Mouse (Mus musculus) hindbrain, embryonic 16.5 days (tissue): Measurements from ENCODE around the gene Pip5k1c. TPM values are rescaled to one million over a fixed set of nuclear protein-coding genes. Genes with fewer than 3 reads are reported as not detected.

Source experiments
- ATAC-seq: fragments of 200-750 bp; cut with Nextera tagmentation; 2 replicates; pipeline ENCODE4 v1.8.0; 2017; ENCODE audit warnings: moderate TSS enrichment, moderate library complexity
- H3K27ac ChIP-seq: fragments of 300-500 bp; sonication (generic); 2 replicates; pipeline ENCODE4 v1.5.1; 2014; ENCODE audit warnings: low read depth, mild to moderate bottlenecking, control low read depth, low read length, moderate library complexity
- H3K27me3 ChIP-seq: fragments of 300-500 bp; sonication (generic); replicated peaks from 2 replicates; pipeline ENCODE4 v1.6.1; 2014; ENCODE audit warnings: low read length; ENCODE audit not compliant: control insufficient read depth, insufficient read depth
- H3K36me3 ChIP-seq: fragments of 300-500 bp; sonication (generic); 2 replicates; pipeline ENCODE4 v1.6.1; 2014; ENCODE audit warnings: mild to moderate bottlenecking, low read length, moderate library complexity, mixed read lengths; ENCODE audit not compliant: control insufficient read depth, insufficient read depth
- H3K4me1 ChIP-seq: fragments of 300-500 bp; sonication (generic); 2 replicates; pipeline ENCODE4 v1.6.1; 2014; ENCODE audit warnings: low read depth, low read length; ENCODE audit not compliant: control insufficient read depth, insufficient read depth
- H3K4me2 ChIP-seq: fragments of 300-500 bp; sonication (generic); 2 replicates; pipeline ENCODE4 v1.6.1; 2014; ENCODE audit warnings: mild to moderate bottlenecking, low read length, control low read depth, moderate library complexity
- H3K4me3 ChIP-seq: fragments of 300-500 bp; sonication (generic); 2 replicates; pipeline ENCODE4 v1.5.1; 2014; ENCODE audit warnings: mild to moderate bottlenecking, low read length, control low read depth, moderate library complexity
- H3K9ac ChIP-seq: fragments of 300-500 bp; sonication (generic); 2 replicates; pipeline ENCODE4 v1.6.1; 2014; ENCODE audit warnings: low read depth, mild to moderate bottlenecking, control low read depth, low read length, moderate library complexity
- H3K9me3 ChIP-seq: fragments of 300-500 bp; sonication (generic); 2 replicates; pipeline ENCODE4 v1.6.1; 2014; ENCODE audit warnings: mild to moderate bottlenecking, low read length, moderate library complexity; ENCODE audit not compliant: control insufficient read depth
- WGBS: fragments of 180-500 bp; shearing (Covaris S2); extraction: QIAGEN DNeasy Blood & Tissue Kit; methylation state at CpG from one replicate; pipeline ENCODE4 v1.1.7; 2014; 5-methylcytosine and 5-hydroxymethylcytosine counted together
- polyA plus RNA-seq: library from polyadenylated mRNA; unstranded; fragments of >200 nt; fragmentation: Nextera tagmentation; extraction: Ambion mirVana; gene quantifications from 2 replicates; pipeline ENCODE4 v1.2.1, GENCODE M21; 2015

Gene Pip5k1c
- polyA plus RNA-seq, 1 experiment from 2014 or later, result 128 TPM

- Histone ChIP-seq H3K4me3 (peak within 1 kb of the TSS; percentile 87), H3K9me3 (no peaks in the 10 kb centered on the region), H3K9ac (peak within 1 kb of the TSS; percentile 82), H3K36me3 (peaks cover 3% of the 10 kb centered on the region; the same call in 1 of the 2 replicates), H3K4me1 (peaks cover 17% of the 10 kb centered on the region), H3K27me3 (0 out of 2 replicates have a peak, but pooled peaks cover 2% of the 10 kb centered on the region), H3K4me2 (peak within 1 kb of the TSS; percentile 94), H3K27ac (0 out of 2 replicates have a peak within 1 kb of the TSS, but pooled peaks have one; percentile 34)
- 2% methylated on average over 79 of the region's 79 CpGs for WGBS
- ATAC-seq, result peak; percentile 96
Observed at GRCm38 (mm10) chr10:81356991-81357844, 64.5 kb downstream of the Pip5k1c start, which contains the start of gene Mfsd12. TSS of gene Mfsd12 (plus strand) at chr10:81357491.

- Histone ChIP-seq H3K27ac (no peak overlapping the region), H3K4me1 (peaks cover 17% of the 10 kb centered on the region), H3K4me2 (peak overlapping the region; percentile 94), H3K27me3 (0 out of 2 replicates have a peak, but pooled peaks cover 5% of the 10 kb centered on the region), H3K9me3 (no peaks in the 10 kb centered on the region), H3K36me3 (peaks cover 3% of the 10 kb centered on the region; the same call in 1 of the 2 replicates), H3K9ac (peak overlapping the region; percentile 82), H3K4me3 (peak overlapping the region; percentile 87)
- 31% methylated on average over 4 of the region's 4 CpGs for WGBS
- ATAC-seq, result no peak
Observed at GRCm38 (mm10) chr10:81358209-81358608, 65.4 kb downstream of the Pip5k1c start.

GRCm38 (mm10) chr10:81358841-81359240 is 66.1 kb downstream of the Pip5k1c start:
- Histone ChIP-seq H3K9me3 (no peaks in the 10 kb centered on the region), H3K27ac (no peak overlapping the region), H3K4me3 (peak overlapping the region; percentile 87; the same call in 1 of the 2 replicates), H3K36me3 (peaks cover 3% of the 10 kb centered on the region; the same call in 1 of the 2 replicates), H3K27me3 (peaks cover 10% of the 10 kb centered on the region), H3K4me1 (peaks cover 20% of the 10 kb centered on the region), H3K4me2 (peak overlapping the region; percentile 94), H3K9ac (peak overlapping the region; percentile 82)
- ATAC-seq, result no peak
- WGBS, result 86% methylated on average over 1 of the region's 1 CpGs

- no peak for ATAC-seq
- no peak overlapping the region for H3K4me2 ChIP-seq
- H3K27me3 ChIP-seq, result peaks cover 10% of the 10 kb centered on the region
- H3K36me3 ChIP-seq, result peaks cover 3% of the 10 kb centered on the region; the same call in 1 of the 2 replicates
- 75% methylated on average over 8 of the region's 8 CpGs for WGBS
- no peak overlapping the region for H3K4me3 ChIP-seq
- no peak overlapping the region for H3K27ac ChIP-seq
- no peak overlapping the region for H3K9ac ChIP-seq
- peaks cover 26% of the 10 kb centered on the region for H3K4me1 ChIP-seq
- no peaks in the 10 kb centered on the region for H3K9me3 ChIP-seq
Observed at GRCm38 (mm10) chr10:81360721-81361120, 68.0 kb downstream of the Pip5k1c start.

GRCm38 (mm10) chr10:81362336-81362949 is 69.7 kb downstream of the Pip5k1c start:
- no peak for ATAC-seq
- no peak overlapping the region for H3K4me3 ChIP-seq
- no peak overlapping the region for H3K4me2 ChIP-seq
- no peaks in the 10 kb centered on the region for H3K9me3 ChIP-seq
- H3K4me1 ChIP-seq, result peaks cover 22% of the 10 kb centered on the region
- WGBS, result 83% methylated on average over 12 of the region's 12 CpGs
- H3K36me3 ChIP-seq, result peaks cover 13% of the 10 kb centered on the region
- no peak overlapping the region for H3K27ac ChIP-seq
- no peak overlapping the region for H3K9ac ChIP-seq
- peaks cover 10% of the 10 kb centered on the region for H3K27me3 ChIP-seq

- 18% methylated on average over 49 of the region's 54 CpGs for WGBS
- Histone ChIP-seq H3K9ac (peak overlapping the region; percentile 48), H3K4me3 (peak overlapping the region; percentile 23), H3K36me3 (peaks cover 22% of the 10 kb centered on the region), H3K9me3 (no peaks in the 10 kb centered on the region), H3K4me1 (peaks cover 12% of the 10 kb centered on the region), H3K4me2 (peak overlapping the region; percentile 50), H3K27me3 (peaks cover 10% of the 10 kb centered on the region), H3K27ac (no peak overlapping the region)
- ATAC-seq, result no peak
Observed at GRCm38 (mm10) chr10:81363436-81364346, 70.9 kb downstream of the Pip5k1c start.

- 14% methylated on average over 28 of the region's 28 CpGs for WGBS
- peaks cover 10% of the 10 kb centered on the region for H3K4me1 ChIP-seq
- H3K9ac ChIP-seq, result 0 out of 2 replicates have a peak overlapping the region, but pooled peaks have one; percentile 4
- ATAC-seq, result no peak
- H3K36me3 ChIP-seq, result peaks cover 32% of the 10 kb centered on the region
- no peaks in the 10 kb centered on the region for H3K9me3 ChIP-seq
- H3K27ac ChIP-seq, result no peak overlapping the region
- peak overlapping the region; percentile 50 for H3K4me2 ChIP-seq
- H3K27me3 ChIP-seq, result peaks cover 10% of the 10 kb centered on the region
- no peak overlapping the region for H3K4me3 ChIP-seq
Observed at GRCm38 (mm10) chr10:81364666-81365065, 71.9 kb downstream of the Pip5k1c start.

GRCm38 (mm10) chr10:81365073-81365472 is 72.3 kb downstream of the Pip5k1c start:
- ATAC-seq, result no peak
- H3K36me3 ChIP-seq, result peaks cover 33% of the 10 kb centered on the region
- H3K4me1 ChIP-seq, result peaks cover 10% of the 10 kb centered on the region
- no peak overlapping the region for H3K4me3 ChIP-seq
- no peak overlapping the region for H3K4me2 ChIP-seq
- H3K9me3 ChIP-seq, result no peaks in the 10 kb centered on the region
- WGBS, result 38% methylated on average over 4 of the region's 4 CpGs
- no peak overlapping the region for H3K9ac ChIP-seq
- peaks cover 10% of the 10 kb centered on the region for H3K27me3 ChIP-seq
- H3K27ac ChIP-seq, result no peak overlapping the region
